Mouse (Mus musculus): ENCODE data around the gene Camta1. TPM values are rescaled to one million over a fixed set of nuclear protein-coding genes. Genes with fewer than 3 reads are reported as not detected.

Camta1 gene
- polyA plus RNA-seq (2017; shearing (Covaris generic)), result 10 to 100 TPM; 39.6 to 58.9 (median 48.7) TPM

DNA sequence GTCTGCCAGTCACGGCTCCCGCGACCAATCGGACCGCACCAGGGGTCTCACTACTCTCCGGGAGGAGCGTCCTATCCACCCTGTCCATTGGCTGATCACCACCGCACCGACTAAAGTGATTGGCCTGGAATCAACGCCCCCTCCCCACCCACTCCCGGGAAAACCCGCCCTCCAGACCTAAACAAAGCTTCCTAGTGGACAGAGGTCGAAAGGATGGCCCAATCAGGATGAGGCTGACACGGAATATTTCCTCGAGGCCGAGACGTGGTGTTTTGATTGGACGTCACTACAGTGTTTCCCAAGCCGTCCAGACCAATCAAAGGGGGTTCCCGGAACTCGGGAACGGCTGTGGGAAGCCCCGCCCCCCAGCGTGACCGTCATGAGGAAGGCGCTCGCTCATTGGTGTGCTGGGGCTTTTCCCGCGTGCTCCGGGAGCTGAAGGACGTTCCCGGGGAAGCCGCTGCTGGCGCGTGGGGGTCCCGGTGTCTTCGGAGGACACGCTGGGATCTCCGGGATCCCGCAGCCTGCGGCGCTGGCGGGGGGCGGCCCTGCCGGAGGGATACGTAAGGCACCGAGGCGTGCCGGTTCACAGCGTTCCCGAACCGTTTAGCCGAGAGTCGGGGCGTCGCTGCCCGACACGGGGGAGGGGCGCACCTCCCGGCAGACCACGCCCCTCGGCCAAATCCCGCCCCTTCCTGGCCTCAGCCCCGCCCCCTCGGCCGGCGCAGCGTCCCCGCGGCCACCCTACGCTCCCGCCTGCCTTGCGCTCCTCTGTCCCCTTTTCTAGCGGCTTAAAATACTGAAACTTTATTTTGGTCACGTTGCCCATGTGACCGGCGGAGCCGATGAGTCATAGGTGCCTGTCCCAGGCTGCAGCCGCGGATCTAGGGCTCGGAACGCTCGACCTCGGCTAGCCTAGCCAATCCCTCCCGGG lies at the start of gene Camta1:
Gene Camta1, minus strand, starts transcription at position 71 of the 934 bp plus-strand sequence.
- ATAC-seq, result peak; percentile 84

DNA sequence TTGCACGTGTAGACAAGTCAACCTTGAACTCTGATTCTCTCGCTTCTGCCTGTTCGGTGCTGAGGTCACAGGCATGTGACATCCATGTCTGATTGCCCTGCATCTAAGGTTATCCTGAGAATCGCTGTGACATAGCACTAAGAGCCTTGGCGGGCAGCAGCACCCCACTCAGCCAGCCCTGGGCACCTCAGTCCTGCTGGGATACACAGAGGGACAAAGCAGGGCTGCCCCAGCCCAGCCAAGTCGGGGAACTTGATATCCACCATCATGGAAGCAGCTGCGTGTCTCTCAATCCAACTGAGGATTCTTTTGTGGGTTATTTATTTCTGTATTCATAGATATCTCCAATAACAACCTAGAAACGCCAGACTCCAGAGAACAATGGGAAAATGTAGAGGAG lies 47.1 kb upstream of the Camta1 start:
- ATAC-seq, result no peak

DNA sequence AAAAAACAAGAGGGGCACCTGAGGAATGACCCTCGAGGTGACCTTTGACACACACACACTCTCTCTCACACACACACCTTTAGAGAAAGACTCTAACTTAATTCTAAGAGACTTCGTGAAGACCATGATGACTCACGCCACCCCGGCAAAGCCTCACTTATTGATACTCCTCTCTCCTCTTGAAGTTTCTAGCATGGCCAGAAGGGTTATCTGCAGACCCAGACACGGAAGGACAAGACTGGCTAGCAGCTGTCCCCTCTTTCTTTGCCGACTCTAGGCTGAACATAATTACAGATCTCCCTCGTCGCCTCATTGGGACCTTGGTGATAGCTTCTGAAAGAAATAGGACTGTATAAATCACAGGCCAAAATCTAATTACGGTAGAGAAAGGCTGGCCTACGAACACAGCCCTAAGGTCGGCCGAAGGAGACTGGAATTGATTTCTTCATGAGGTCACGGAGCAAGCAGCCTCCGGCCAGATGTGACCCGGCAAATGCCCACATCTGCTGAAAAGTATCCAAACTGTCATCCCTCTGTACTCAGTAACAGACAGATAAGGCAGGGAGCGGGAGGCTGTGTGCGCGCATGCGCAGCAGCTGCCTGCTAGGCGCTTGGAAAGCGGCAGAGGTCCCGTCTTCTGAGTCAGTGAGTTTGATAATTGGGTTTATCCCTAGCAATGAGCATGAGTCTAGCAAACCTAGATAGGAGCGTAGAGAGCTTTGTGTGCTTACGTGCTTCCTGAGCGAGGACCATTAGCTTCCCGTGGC lies 46.1 kb upstream of the Camta1 start:
- ATAC-seq, result no peak

DNA sequence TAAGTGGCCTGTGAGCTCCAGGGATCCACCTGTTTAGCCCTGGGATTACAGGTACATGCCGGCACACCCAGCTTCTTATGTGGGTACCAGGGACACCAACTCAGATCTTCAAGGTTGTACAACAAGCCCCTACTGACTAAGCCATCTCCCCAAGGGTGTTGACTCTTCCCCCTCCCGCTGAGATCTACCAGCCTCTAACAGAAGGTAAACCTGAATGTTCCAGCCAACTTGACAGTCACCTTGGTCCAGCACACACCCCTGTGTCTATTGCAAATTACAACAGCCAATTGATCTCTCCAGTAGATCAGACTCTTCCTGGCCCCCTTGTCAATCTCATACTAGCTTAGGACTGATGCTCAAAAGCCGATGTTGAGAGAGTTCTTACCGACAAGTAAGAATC lies 43.9 kb upstream of the Camta1 start:
- ATAC-seq, result no peak

DNA sequence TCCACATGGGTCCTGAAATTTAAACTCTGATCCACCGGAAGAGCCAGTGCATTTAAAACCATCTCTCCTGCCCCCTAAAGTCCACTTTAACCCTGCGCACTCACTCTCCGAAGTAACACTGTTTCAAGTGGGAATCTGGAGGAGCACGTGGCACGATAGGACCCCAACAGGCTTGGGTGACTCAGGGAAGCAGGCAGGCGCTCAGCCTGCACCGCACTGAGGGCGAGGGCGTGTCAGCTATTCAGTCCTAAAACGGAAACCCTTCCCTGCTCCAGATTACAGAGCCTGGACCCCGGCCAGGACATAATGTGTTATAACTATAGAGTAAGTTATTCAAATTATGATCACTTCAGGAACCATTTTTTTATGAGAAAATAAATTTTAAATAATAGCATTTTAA lies 42.4 kb upstream of the Camta1 start:
- no peak for ATAC-seq

DNA sequence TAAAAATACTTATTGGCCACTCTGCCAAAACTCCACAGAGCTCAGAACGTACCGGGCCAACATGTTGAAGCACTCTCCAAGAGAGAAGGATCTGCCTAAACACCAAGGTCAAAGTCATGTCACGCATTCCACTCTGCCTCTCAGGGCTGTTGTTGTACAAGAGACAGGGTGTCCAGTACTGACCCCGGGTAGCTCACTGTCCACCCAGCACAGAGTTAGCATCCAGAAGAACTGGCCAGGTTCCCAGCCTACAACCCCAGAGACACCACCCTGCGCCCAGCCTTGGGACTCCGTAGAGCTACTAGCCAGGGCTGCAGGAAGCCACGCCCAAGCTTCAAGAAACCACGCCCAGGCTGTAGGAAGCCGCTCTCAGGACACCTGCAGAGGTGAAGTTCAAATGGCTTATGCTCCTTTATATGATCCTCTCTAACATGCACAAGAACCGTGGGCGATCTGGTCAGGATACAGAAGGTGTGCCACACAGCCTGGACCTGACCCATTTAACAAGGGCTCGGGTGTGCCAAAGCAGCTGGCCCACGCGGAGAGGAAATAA lies 41.1 kb upstream of the Camta1 start:
- no peak for ATAC-seq

DNA sequence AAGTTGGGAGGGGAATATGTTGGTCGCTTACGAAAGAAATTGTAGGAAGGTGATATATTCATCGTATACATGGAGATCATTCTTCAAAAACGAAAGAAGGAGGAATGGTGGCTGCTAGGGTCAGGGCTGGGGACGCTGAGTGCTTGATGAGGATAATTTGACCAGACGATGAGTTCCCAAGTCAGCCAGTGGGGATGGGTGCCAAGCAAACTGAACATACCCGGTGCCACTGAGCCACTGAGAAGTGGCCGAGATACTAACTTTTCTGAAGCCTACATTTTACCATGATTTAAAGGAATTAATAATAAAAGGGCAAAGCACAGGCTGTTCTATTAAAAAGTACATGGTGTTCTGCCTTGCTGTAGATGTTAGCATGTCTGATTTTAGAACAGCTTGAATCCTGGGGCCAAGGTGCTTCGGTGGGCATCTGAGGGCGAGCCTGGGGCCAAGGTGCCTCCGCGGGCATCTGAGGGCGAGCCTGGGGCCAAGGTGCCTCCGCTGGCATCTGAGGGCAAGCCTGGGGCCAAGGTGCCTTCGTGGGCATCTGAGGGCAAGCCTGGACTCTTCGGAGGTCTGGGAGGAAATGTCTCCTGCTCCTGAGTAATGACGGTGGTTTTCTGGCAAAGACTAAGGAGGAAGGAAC lies 40.5 kb upstream of the Camta1 start:
- ATAC-seq, result no peak

DNA sequence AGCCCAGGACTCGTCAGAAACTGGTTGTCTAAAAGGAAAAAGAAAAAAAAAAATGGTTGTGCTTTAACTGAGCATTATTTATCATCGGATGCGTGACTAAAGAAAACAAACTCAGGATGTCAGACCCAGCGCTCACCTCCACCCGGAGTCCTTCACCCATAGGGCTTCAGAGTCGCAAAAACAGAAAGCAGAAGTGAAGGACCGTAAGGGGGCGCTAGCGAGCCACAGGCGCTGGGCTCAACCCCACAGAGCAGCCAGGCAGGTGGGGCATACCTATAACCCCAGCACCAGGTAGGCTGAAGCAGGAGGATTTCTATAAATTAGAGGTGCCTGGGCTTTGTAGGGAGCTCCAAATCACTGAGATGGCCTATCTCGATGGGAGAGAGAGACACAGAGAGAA lies 39.7 kb upstream of the Camta1 start:
- no peak for ATAC-seq

DNA sequence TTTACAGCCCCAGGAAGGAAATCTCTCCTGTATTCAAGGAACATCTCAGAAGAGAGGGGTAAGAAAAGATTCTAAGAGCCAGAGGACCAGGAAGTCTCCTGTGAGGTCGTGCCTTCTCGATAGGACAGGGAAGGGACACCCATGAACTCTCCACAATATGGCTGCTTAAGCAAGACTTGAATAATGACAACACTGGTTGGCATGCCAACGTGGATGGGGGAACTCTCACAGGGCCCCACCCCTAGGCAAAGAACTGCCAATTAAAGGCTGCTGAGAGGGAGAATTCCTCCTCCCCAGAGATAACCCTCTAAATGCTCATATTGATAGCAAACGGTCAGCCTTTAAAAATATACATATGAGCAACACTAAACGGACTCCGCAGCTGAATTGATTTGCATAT lies 39.1 kb upstream of the Camta1 start:
- ATAC-seq, result no peak

DNA sequence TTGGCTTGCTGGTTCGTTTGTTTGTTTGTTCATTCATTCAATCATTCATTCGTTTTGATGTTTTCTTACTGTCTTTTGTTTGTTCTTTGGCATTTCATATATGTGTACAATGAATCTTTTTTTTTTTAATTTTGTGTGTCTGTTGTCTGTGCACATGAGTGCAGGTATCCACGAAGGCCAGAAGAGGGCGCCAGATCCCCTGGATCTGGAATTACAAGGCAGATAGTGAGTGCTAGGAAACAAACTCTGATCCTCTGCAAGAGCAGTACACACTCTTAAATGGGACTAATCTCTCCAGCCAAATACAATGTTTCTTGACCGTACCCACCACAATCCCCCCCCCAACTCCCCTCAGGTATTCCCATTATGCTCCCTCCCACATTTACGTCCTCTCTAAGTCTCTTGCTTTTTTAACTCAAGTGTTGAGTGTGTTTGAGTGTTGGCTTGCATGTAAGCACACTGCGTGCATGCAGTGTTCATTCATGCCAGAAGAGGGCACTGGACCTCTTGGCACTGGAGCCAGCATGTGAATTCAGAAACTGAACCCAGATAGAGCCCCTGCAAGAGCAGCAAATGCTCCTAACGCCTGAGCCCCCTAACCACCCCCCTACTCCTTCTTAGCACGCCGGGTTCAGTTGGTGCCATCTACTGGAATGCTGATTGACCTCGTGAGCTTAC lies 38.2 kb upstream of the Camta1 start:
- no peak for ATAC-seq

DNA sequence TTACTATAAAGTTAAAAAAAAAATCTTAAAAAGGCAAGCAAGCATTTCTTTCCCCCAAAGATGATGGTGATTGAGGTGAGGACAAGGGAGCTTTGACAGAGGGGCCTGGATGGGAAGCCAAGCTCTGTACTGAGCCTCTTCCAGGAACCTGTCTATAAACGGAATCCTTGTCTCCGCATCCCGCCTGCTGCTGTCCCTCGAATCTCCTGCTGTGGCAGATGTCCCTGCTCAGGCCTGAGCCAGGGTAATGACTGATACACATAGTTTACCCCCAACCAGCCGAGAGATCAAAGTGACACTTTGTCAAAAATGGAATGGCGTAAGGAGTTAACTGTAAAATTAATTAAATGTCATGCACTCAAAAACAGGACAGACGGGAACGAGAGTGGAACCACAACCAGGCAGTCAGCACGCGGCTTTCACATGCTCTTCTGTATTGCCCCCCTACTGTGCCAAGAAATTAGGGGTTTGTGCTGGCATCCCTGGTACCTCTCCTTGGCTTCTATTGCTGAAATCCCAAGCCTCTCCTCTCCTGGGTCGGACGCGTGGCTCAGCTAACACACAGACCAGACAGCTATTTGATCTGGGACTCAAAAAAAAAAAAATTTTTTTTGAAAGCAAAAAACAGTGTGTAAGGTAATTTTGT lies 37.0 kb upstream of the Camta1 start:
- no peak for ATAC-seq

DNA sequence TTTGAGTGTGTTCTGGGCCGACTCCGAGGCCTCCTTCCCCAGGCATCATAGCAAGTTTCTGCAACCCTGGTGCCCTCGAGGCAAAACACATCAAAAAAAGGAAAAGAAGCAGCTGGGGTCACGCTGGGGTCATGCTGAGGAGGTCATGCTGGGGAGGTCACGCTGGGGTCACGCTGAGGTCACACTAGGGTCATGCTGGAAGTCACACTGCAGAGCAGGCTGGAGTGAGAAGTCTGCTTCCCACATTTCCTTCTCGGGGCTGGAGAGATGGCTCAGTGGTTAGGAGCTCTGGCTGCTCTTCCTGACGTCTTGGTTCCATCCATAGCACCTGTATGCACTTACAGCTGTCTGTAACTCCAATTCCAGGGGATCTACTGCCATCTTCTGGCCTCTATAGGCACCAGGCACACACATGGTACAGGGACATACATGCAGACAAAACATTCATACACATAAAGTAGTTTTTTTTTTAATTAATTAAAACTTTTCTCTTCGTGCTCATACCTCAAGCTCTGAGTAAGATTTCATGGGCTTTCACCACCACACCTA lies 35.5 kb upstream of the Camta1 start:
- ATAC-seq, result no peak

DNA sequence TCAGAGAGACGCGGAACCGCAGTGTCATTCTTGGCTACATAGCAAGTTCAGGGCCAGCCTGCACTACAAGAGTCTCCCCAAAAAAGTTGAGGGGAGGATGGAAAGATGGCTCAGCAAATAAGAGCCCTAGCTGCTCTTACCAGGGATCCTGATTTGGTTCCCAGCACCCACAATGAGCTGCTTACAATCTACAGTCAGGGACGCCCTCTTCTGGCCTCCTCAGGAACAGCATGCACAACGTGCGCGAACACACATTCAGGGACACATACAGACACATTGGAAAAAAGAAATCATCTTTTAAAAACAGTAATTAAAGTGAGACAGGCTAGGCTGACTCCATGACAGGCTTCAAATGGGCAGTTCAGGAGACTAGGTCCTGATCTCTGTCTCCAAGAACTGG lies 33.9 kb upstream of the Camta1 start:
- ATAC-seq, result no peak

DNA sequence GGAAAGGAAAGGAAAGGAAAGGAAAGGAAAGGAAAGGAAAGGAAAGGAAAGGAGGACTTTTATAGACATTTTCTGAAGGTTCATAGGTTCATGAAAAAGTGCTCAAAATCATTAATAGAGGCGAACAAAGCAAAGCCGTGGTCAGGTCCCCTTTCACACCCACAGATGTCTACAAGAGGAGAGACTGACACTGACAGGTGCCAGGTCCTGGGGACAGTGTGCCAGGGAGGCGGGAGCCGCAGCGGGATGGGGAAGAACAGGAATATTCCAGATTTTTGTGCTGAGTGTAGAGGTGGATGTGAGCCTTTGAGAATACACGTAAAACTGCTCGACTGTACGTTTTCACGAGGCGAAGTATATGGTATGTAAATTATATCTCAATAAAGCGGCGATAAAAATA lies 33.2 kb upstream of the Camta1 start:
- ATAC-seq, result no peak

DNA sequence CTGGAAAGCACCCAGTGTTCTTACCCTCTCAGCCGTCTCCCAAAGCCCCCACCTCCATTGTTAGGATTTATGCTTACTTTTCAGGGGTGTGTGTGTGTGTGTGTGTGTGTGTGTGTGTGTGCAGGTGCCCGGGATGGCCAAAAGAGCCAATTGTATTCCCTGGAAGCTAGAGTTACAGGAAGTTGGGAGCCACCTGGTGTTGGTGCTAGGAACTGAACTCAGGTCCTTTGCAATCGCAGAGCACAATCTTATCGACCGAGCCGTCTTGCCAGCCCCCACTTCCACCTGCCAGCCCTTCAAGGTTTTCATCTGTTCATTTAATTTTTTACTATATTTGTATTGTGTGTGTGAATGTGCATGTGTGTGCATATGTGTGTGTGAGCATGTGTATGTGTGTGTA lies 31.6 kb upstream of the Camta1 start:
- ATAC-seq, result no peak

DNA sequence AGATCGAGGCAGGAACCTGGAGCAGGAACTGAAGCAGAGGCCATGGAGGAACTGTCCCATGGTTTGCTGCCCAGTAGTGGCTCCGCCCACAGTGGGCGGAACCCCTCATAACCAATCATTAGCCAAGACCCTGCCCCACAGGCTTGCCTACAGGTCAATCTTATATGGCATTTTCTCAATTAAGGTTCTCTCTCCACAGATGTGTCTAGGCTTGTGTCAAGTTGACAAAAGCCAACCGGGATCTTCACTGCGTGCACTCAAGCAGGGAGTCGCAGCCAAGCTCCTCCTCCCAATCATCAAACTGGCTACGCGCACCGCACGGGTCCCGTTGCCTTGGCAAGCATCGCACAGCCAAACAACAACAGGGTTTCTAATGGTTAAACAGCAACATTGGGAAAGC lies 19.9 kb upstream of the Camta1 start:
- no peak for ATAC-seq

DNA sequence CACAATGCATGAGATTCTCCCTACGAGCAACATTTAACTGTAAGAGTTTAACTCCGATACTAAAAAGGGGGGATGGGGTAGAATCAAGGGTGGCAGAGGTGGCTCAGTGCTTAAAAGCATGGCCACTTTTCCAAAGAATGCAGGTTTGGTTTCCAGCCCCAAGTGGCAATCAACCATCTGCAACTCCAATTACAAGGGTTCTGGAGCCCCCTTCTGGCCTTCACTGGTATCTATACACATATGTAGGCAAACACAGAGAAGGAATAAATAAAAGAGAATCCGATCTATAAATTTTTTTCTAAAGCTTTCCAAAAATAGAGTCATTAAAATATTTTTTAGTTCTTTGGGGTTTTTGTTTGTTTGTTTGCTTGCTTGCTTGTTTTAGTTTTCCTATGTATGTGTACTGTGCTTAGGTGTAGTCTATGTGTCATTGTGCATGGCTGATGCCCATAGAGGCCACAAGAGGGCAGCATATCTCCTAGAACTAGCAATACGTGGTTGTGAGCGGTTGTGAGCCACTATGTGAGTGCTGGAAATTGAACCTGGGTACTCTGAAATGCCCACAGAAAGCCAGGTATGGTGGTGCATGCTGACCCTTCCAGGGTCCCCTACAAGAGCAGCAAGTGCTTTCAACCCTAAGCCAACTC lies 18.5 kb upstream of the Camta1 start:
- ATAC-seq, result no peak

DNA sequence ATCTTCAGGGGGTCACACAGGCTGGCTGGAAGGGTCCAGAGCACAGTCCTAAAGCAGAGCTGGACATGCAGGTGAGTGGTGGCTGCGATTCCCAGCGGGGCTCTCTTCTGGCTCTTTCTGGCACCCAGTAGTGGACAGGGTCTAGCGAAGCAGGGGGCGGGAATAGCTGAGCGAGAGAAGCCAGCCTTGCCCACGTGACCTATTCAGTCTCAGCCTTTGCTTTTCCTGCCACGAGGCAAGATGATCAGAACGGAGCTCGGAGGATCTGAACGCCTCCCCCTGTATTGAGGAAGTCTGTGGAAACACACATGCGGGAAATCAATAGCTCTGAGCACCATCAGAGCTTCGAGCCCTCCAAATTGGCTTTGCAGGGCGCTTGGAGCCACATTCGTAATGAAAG lies 14.7 kb upstream of the Camta1 start:
- ATAC-seq, result no peak

DNA sequence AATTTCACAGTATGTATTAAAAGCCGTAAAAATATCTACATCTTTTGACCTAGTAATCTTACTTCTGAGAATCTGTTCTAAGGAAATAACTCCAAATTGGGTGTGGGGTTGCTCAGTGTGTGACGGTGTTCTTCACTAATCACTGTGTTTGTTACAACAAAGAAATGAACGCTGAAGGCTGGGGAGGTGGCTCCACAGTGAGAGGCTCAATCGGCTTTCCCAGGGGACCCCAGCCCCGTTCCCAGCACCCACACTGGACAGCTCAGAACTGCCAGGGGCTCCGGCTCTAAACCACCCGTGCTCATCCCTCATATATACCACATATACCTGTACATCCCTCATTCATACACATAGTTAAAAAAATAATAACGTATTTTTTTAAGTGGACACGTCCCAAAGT lies 1.8 kb upstream of the Camta1 start:
- ATAC-seq, result no peak

DNA sequence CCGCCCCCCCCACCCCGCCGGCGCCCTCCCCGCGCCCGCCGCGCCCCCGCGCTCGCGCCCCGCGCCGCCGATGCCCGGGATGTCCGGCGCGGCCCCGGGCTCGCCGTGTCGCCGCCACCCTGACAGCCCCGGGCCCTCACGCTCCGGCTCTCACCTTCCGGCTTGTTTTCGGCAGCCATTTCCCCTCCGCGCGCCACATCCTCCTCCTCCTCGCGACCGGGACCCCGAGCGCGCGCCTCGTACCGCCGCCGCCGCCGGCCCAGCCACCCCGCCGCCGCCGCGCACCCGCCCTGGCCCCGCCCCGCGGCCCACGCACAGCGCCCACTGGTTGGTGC lies 238 bp downstream of the Camta1 start:
- ATAC-seq, result no peak

All from inflammation-experienced regulatory T-cells, adult 6 months (primary cell).